Mouse (Mus musculus): Measurements from ENCODE around the gene Rpl4. TPM values are rescaled to one million over a fixed set of nuclear protein-coding genes. Genes with fewer than 3 reads are reported as not detected.
"Not testable (repeated sequence)": the region's sequence is repeated elsewhere in the genome, so short reads cannot be mapped to it uniquely, and the experiment has no call there.

The Rpl4 gene
- total RNA-seq (2014; fragmentation: Nextera tagmentation) = 3,030 and 3,310 TPM in 2 replicates
- total RNA-seq (2017) = 3,630 and 3,665 TPM in 2 replicates

GRCm38 (mm10) chr9:64172816-64173665 lies at the start of gene Rpl4, which contains the start of gene Zwilch:
Gene Rpl4, plus strand, starts transcription at chr9:64173375.
Gene Zwilch, minus strand, starts transcription at chr9:64173104.
- peak; percentile 76 for ATAC-seq (replicated peaks; ENCODE audit: low FRiP score, low TSS enrichment, poor library complexity, severe bottlenecking)

- not testable (repeated sequence) for ATAC-seq (replicated peaks; ENCODE audit: low FRiP score, low TSS enrichment, poor library complexity, severe bottlenecking)
Measured at GRCm38 (mm10) chr9:64124846-64125245, 48.3 kb upstream of the Rpl4 start.

DNA sequence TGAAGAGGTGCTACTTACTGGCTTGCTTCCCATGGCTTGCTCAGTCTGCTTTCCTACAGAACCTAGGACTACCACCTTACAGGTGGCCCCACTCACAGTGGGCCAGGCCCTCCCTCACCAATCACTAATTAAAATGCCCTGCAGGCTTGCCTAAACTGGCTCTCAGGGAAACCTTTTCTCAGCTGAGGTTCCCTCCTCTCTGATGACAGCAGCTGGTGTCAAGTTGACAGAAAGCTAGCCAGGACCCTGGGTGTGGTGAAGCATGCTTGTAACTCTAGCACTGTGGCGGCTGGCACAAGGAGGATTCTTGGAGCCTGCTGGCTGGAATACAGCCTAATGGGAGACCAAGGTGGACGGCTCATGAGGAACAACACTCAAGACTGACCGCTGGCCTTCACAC lies 47.9 kb upstream of the Rpl4 start:
- ATAC-seq (replicated peaks; ENCODE audit: low FRiP score, low TSS enrichment, poor library complexity, severe bottlenecking) = no peak

GRCm38 (mm10) chr9:64126121-64126520 lies 47.1 kb upstream of the Rpl4 start:
- ATAC-seq (replicated peaks; ENCODE audit: low FRiP score, low TSS enrichment, poor library complexity, severe bottlenecking) = no peak

- ATAC-seq (replicated peaks; ENCODE audit: low FRiP score, low TSS enrichment, poor library complexity, severe bottlenecking) = no peak
Measured at GRCm38 (mm10) chr9:64131623-64132022, 41.6 kb upstream of the Rpl4 start.

DNA sequence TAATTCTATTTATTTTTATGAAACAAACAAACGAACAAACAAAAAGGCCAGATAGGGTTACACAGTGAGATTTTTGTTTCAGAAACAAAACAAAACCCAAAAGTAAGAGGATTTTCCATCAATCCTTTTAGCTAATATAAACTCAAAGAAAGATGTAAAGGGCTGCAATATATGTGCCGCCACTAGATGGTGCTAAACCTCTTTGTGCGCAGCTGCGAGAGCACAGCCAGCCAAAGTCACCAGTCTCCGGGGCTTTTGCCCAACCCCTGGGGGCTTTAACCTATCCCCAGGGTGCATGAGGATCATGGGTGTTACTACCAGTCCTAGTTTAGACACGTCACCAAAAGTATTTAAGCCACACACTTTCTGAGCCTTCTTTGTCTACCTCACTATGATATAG lies 34.3 kb upstream of the Rpl4 start:
- ATAC-seq (replicated peaks; ENCODE audit: low FRiP score, low TSS enrichment, poor library complexity, severe bottlenecking) = not testable (repeated sequence)

- ATAC-seq (replicated peaks; ENCODE audit: low FRiP score, low TSS enrichment, poor library complexity, severe bottlenecking) = no peak
Measured at GRCm38 (mm10) chr9:64139879-64140278, 33.3 kb upstream of the Rpl4 start.

DNA sequence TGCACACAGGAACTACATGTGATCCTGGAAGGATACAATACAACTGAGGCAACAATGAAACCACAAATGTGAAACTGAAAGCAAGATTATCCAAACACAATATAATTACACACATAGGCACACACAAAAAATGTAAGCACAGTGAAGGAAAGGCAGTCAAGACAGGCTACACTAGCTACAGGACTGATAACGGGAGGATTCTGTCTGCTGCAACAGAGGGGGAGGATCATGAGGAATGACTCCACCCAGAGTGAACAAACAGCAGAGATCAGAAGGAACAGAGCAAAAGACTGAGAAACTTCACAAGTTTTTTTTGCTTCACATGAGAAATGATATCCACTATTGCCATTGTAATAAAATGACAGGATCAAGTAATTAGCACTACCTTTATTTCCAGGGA lies 16.5 kb upstream of the Rpl4 start:
- peak; percentile 59; the same call in 1 of the 2 replicates for ATAC-seq (replicated peaks; ENCODE audit: low FRiP score, low TSS enrichment, poor library complexity, severe bottlenecking)

GRCm38 (mm10) chr9:64160471-64160870 lies 12.7 kb upstream of the Rpl4 start:
- ATAC-seq (replicated peaks; ENCODE audit: low FRiP score, low TSS enrichment, poor library complexity, severe bottlenecking) = no peak

DNA sequence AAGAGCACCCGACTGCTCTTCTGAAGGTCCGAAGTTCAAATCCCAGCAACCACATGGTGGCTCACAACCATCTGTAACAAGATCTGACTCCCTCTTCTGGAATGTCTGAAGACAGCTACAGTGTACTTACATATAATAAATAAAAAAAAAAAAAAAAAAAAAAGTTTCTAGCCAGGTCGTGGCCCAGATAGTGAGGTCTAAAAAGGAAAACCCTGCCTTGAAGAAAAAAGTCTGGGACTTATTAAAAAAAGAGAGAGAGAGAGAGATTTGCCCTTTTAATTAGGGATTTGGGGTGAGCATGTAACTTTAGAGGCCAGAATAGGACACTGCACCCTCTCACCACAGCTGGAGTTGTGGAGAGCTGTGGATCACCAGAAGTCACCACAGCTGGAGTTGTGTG lies 3.2 kb upstream of the Rpl4 start:
- ATAC-seq (replicated peaks; ENCODE audit: low FRiP score, low TSS enrichment, poor library complexity, severe bottlenecking) = not testable (repeated sequence)

GRCm38 (mm10) chr9:64172145-64172815 lies 895 bp upstream of the Rpl4 start:
- ATAC-seq (replicated peaks; ENCODE audit: low FRiP score, low TSS enrichment, poor library complexity, severe bottlenecking) = peak; percentile 12

DNA sequence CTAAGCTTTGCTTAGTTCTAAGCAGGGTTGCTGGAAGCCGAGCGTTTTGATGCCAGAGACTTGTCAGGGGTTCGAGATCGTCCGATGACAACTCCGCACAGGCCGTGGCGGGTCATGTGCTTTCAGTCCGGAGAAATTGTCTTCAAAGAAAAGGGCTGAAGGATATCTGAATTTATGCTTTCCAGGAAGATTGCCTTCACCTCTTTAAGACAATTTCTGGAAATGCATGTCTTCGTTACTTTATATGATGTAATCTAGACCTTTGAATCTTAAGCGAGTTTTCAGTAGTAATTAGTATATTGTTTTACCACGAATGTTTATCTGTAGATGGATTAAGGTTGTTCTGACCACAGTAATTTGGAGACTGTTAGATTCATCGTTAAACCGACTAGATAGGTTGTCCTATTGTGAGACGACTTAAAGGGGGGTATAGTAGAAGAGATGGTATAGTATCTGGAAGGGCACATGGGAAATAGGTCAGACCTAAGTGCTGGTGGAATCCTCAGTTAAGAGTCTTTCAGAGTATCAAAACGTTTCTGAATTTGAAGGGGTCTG lies 568 bp downstream of the Rpl4 start:
- ATAC-seq (replicated peaks; ENCODE audit: low FRiP score, low TSS enrichment, poor library complexity, severe bottlenecking) = no peak

- ATAC-seq (replicated peaks; ENCODE audit: low FRiP score, low TSS enrichment, poor library complexity, severe bottlenecking) = no peak
Measured at GRCm38 (mm10) chr9:64174341-64174740, 1.2 kb downstream of the Rpl4 start.

DNA sequence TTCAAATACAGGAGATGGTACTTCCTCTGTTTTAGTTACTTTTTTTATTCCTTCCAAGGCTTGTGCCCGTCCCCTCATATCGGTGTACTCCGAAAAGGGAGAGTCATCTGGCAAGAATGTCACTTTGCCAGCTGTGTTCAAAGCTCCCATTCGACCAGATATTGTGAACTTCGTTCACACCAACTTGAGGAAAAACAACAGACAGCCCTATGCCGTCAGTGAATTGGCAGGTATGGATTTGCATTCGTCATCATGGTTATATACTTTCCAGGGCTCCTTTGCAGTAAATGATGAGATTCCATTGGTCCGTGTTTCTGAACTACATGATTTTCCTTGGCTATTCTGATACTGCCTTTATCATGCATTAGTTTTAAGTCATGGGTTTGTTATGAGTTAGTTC lies 1.6 kb downstream of the Rpl4 start:
- ATAC-seq (replicated peaks; ENCODE audit: low FRiP score, low TSS enrichment, poor library complexity, severe bottlenecking) = no peak

GRCm38 (mm10) chr9:64175378-64175777 lies 2.2 kb downstream of the Rpl4 start:
- no peak for ATAC-seq (replicated peaks; ENCODE audit: low FRiP score, low TSS enrichment, poor library complexity, severe bottlenecking)

- ATAC-seq (replicated peaks; ENCODE audit: low FRiP score, low TSS enrichment, poor library complexity, severe bottlenecking) = peak; percentile 61
Measured at GRCm38 (mm10) chr9:64178610-64178973, 5.4 kb downstream of the Rpl4 start.

- peak; percentile 84 for ATAC-seq (replicated peaks; ENCODE audit: low FRiP score, low TSS enrichment, poor library complexity, severe bottlenecking)
Measured at GRCm38 (mm10) chr9:64178974-64179646, 5.9 kb downstream of the Rpl4 start, which contains the start of gene Snapc5. Gene Snapc5, plus strand, starts transcription at chr9:64179274.

- ATAC-seq (replicated peaks; ENCODE audit: low FRiP score, low TSS enrichment, poor library complexity, severe bottlenecking) = not testable (repeated sequence)
Measured at GRCm38 (mm10) chr9:64183295-64183694, 10.1 kb downstream of the Rpl4 start.

DNA sequence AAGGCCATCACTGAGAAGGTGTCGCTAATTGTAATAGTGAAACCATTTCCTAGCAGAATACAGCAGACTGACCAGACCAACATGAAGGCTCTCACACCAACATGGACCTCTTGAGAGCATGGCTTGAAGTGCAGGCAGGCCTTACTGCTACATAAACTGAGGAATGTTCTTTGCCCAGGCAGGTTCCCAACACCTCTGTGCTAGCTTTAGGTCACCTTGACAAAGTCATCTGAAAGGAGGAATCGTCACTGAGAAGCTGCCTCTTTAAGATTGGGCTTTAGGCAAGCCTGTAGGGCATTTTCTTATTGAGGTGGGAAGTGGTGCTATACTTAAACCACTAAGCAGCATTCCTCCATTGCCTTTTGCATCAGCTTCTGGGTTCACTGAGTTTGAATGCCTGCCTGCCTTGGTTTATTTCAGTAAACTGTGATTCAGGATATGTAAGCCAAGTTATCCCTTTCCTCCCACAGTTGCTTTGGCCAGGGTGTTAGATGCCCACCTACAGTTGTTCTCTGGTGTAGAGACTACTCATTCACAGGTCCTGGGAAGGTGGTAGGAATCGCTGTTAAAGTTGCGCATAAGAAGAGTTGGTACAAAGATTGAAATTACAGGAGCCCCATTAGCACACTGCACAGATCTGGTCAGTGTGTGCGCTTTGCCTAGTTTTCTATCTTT lies 11.1 kb downstream of the Rpl4 start:
- no peak for ATAC-seq (replicated peaks; ENCODE audit: low FRiP score, low TSS enrichment, poor library complexity, severe bottlenecking)

Measured in megakaryocyte-erythroid progenitor cell, adult 5-6 weeks (primary cell).